Mouse (Mus musculus) bone marrow macrophage, adult 2 months (primary cell): Measurements from ENCODE around the gene Plekha3. TPM values are rescaled to one million over a fixed set of nuclear protein-coding genes. Genes with fewer than 3 reads are reported as not detected.

Source experiments
- H3K27ac ChIP-seq: 2 replicates; pipeline ENCODE4 v1.5.1; 2012; ENCODE audit warnings: low read depth, low read length; ENCODE audit not compliant: insufficient read depth
- H3K4me1 ChIP-seq: 2 replicates; pipeline ENCODE4 v1.6.1; 2012; ENCODE audit warnings: low read length; ENCODE audit not compliant: control insufficient read depth, insufficient read depth
- H3K4me3 ChIP-seq: 2 replicates; pipeline ENCODE4 v1.5.1; 2012; ENCODE audit warnings: mild to moderate bottlenecking, low read length, moderate library complexity; ENCODE audit not compliant: insufficient read depth
- CTCF ChIP-seq: IDR thresholded peaks from 2 replicates; pipeline ENCODE4 v1.5.1; 2012; ENCODE audit warnings: low read depth, mild to moderate bottlenecking, low read length, moderate library complexity
- POLR2A ChIP-seq: IDR thresholded peaks from 2 replicates; pipeline ENCODE4 v1.6.1; 2012; ENCODE audit warnings: mild to moderate bottlenecking, low read depth, low read length, borderline replicate concordance
- polyA plus RNA-seq: library from polyadenylated mRNA; stranded (reverse); fragments of >200 nt; gene quantifications from 2 replicates; pipeline ENCODE4 v1.2.4, GENCODE M21; 2012; ENCODE audit not compliant: missing spikeins, insufficient read depth, insufficient read length

Plekha3 gene
- polyA plus RNA-seq: 21.5 and 24.1 TPM in 2 replicates

- no peak for TF ChIP-seq CTCF
- no peak for TF ChIP-seq POLR2A
- Histone ChIP-seq H3K4me1 (peaks cover 37% of the 10 kb centered on the region), H3K27ac (peak within 1 kb of the TSS; percentile 71)
Observed at GRCm38 (mm10) chr2:76674725-76675427, at the start of gene Plekha3. Gene Plekha3, plus strand, starts transcription at chr2:76675281.

GRCm38 (mm10) chr2:76630293-76630692 lies 44.8 kb upstream of the Plekha3 start:
- Histone ChIP-seq H3K27ac (no peak overlapping the region), H3K4me3 (no peak overlapping the region), H3K4me1 (no peaks in the 10 kb centered on the region; the same call in 1 of the 2 replicates)
- TF ChIP-seq CTCF: no peak
- TF ChIP-seq POLR2A: no peak

More at GRCm38 (mm10) chr2:76674725-76675427, at the start of gene Plekha3:
- peak within 1 kb of the TSS; percentile 88 for H3K4me3 ChIP-seq

- Histone ChIP-seq H3K4me1 (no peaks in the 10 kb centered on the region; the same call in 1 of the 2 replicates), H3K4me3 (no peak overlapping the region), H3K27ac (no peak overlapping the region)
- TF ChIP-seq CTCF: no peak
- TF ChIP-seq POLR2A: no peak
Observed at GRCm38 (mm10) chr2:76631600-76631999, 43.5 kb upstream of the Plekha3 start.

- Histone ChIP-seq H3K27ac (no peak overlapping the region), H3K4me3 (no peak overlapping the region), H3K4me1 (peaks cover 7% of the 10 kb centered on the region; the same call in 1 of the 2 replicates)
- no peak for TF ChIP-seq CTCF
- no peak for TF ChIP-seq POLR2A
Observed at GRCm38 (mm10) chr2:76639637-76640036, 35.4 kb upstream of the Plekha3 start.

GRCm38 (mm10) chr2:76643801-76644200 lies 31.3 kb upstream of the Plekha3 start:
- H3K27ac ChIP-seq: peak overlapping the region; percentile 37; the same call in 1 of the 2 replicates
- TF ChIP-seq CTCF: no peak
- no peak for TF ChIP-seq POLR2A
- H3K4me3 ChIP-seq: no peak overlapping the region
- H3K4me1 ChIP-seq: peaks cover 13% of the 10 kb centered on the region

GRCm38 (mm10) chr2:76647441-76647869 lies 27.6 kb upstream of the Plekha3 start:
- peak overlapping the region; percentile 97 for H3K4me3 ChIP-seq
- peaks cover 13% of the 10 kb centered on the region for H3K4me1 ChIP-seq
- H3K27ac ChIP-seq: peak overlapping the region; percentile 58
- no peak for TF ChIP-seq CTCF

- Histone ChIP-seq H3K4me1 (peaks cover 13% of the 10 kb centered on the region), H3K27ac (peak within 1 kb of the TSS; percentile 58), H3K4me3 (peak within 1 kb of the TSS; percentile 97)
- TF ChIP-seq POLR2A (no peak), CTCF (no peak)
Observed at GRCm38 (mm10) chr2:76647883-76648570, 27.1 kb upstream of the Plekha3 start, which contains the start of the genes Prkra and Pjvk. Gene Prkra, minus strand, starts transcription at chr2:76648015. Gene Pjvk, plus strand, starts transcription at chr2:76648476.

- no peak for TF ChIP-seq CTCF
- TF ChIP-seq POLR2A: no peak
Observed at GRCm38 (mm10) chr2:76648666-76649141, 26.4 kb upstream of the Plekha3 start.

GRCm38 (mm10) chr2:76653070-76653469 lies 22.0 kb upstream of the Plekha3 start:
- TF ChIP-seq CTCF: no peak
- no peak for TF ChIP-seq POLR2A

More at GRCm38 (mm10) chr2:76648666-76649141, 26.4 kb upstream of the Plekha3 start:
- H3K4me3 ChIP-seq: peak overlapping the region; percentile 41; the same call in 1 of the 2 replicates
- H3K27ac ChIP-seq: no peak overlapping the region
- peaks cover 13% of the 10 kb centered on the region for H3K4me1 ChIP-seq

More at GRCm38 (mm10) chr2:76653070-76653469, 22.0 kb upstream of the Plekha3 start:
- Histone ChIP-seq H3K4me1 (peaks cover 3% of the 10 kb centered on the region), H3K4me3 (no peak overlapping the region), H3K27ac (no peak overlapping the region)
